Mouse (Mus musculus) cortical plate, adult 2 months (tissue): ENCODE data around the gene Jagn1. TPM values are rescaled to one million over a fixed set of nuclear protein-coding genes. Genes with fewer than 3 reads are reported as not detected.

Source experiments
- H3K27ac ChIP-seq: fragments of 200-500 bp; 2 replicates; pipeline ENCODE4 v1.5.1; 2012; ENCODE audit warnings: low read length, control low read depth, inconsistent platforms; ENCODE audit not compliant: insufficient read depth
- H3K4me1 ChIP-seq: fragments of 200-500 bp; 2 replicates; pipeline ENCODE4 v1.6.1; 2011; ENCODE audit warnings: low read length; ENCODE audit not compliant: control insufficient read depth, insufficient read depth
- H3K4me3 ChIP-seq: fragments of 200-500 bp; 2 replicates; pipeline ENCODE4 v1.5.1; 2011; ENCODE audit warnings: mild to moderate bottlenecking, low read length, control low read depth; ENCODE audit not compliant: insufficient read depth
- CTCF ChIP-seq: fragments of 200-500 bp; IDR thresholded peaks from 2 replicates; pipeline ENCODE4 v1.5.1; 2011; ENCODE audit warnings: mild to moderate bottlenecking, control low read depth, low read length; ENCODE audit not compliant: insufficient read depth; ENCODE audit errors: extremely low read depth
- POLR2A ChIP-seq: fragments of 200-500 bp; IDR thresholded peaks from 2 replicates; pipeline ENCODE4 v1.6.1; 2011; ENCODE audit warnings: mild to moderate bottlenecking, low read length, control low read depth; ENCODE audit not compliant: insufficient read depth; ENCODE audit errors: extremely low read depth
- polyA plus RNA-seq: library from polyadenylated mRNA; depleted of rRNA; stranded (reverse); fragments of >200 nt; gene quantifications from 2 replicates; pipeline ENCODE4 v1.2.3, GENCODE M21; 2012

Gene Jagn1
- polyA plus RNA-seq, 1 experiment, result 54.0 TPM

- Histone ChIP-seq H3K4me3 (peak overlapping the region; percentile 28), H3K27ac (no peak overlapping the region)
- TF ChIP-seq POLR2A, result no peak
- TF ChIP-seq CTCF, result peak; percentile 78
Observed at GRCm38 (mm10) chr6:113469021-113469420, 26.7 kb downstream of the Jagn1 start.

GRCm38 (mm10) chr6:113469432-113469831 is 27.1 kb downstream of the Jagn1 start:
- TF ChIP-seq CTCF (peak; percentile 68), POLR2A (peak; percentile 55; the same call in 1 of the 2 replicates)
- H3K27ac ChIP-seq, result no peak overlapping the region

More at GRCm38 (mm10) chr6:113469021-113469420, 26.7 kb downstream of the Jagn1 start:
- H3K4me1 ChIP-seq, result no peaks in the 10 kb centered on the region

GRCm38 (mm10) chr6:113471297-113471936 is 29.0 kb downstream of the Jagn1 start, which contains the start of gene Il17rc:
Gene Il17rc (plus strand): TSS chr6:113471427.
- Histone ChIP-seq H3K4me1 (no peaks in the 10 kb centered on the region), H3K27ac (no peak within 1 kb of the TSS), H3K4me3 (no peak within 1 kb of the TSS)
- TF ChIP-seq CTCF (no peak), POLR2A (no peak)

More at GRCm38 (mm10) chr6:113469432-113469831, 27.1 kb downstream of the Jagn1 start:
- H3K4me1 ChIP-seq, result no peaks in the 10 kb centered on the region
- H3K4me3 ChIP-seq, result peak overlapping the region; percentile 28

- no peaks in the 10 kb centered on the region for H3K4me1 ChIP-seq
- TF ChIP-seq CTCF, result no peak
- TF ChIP-seq POLR2A, result no peak
- no peak overlapping the region for H3K27ac ChIP-seq
- H3K4me3 ChIP-seq, result no peak overlapping the region
Observed at GRCm38 (mm10) chr6:113472061-113472460, 29.7 kb downstream of the Jagn1 start.

- H3K4me1 ChIP-seq, result no peaks in the 10 kb centered on the region
- H3K27ac ChIP-seq, result no peak overlapping the region
- no peak overlapping the region for H3K4me3 ChIP-seq
- TF ChIP-seq CTCF (no peak), POLR2A (no peak)
Observed at GRCm38 (mm10) chr6:113473246-113473645, 30.9 kb downstream of the Jagn1 start.

GRCm38 (mm10) chr6:113473715-113474114 is 31.3 kb downstream of the Jagn1 start:
- Histone ChIP-seq H3K4me1 (no peaks in the 10 kb centered on the region), H3K4me3 (no peak overlapping the region), H3K27ac (no peak overlapping the region)
- no peak for TF ChIP-seq POLR2A
- no peak for TF ChIP-seq CTCF

- Histone ChIP-seq H3K4me1 (no peaks in the 10 kb centered on the region), H3K4me3 (no peak overlapping the region), H3K27ac (no peak overlapping the region)
- TF ChIP-seq CTCF (no peak), POLR2A (no peak)
Observed at GRCm38 (mm10) chr6:113477353-113477752, 35.0 kb downstream of the Jagn1 start.

GRCm38 (mm10) chr6:113478906-113479305 is 36.5 kb downstream of the Jagn1 start:
- Histone ChIP-seq H3K4me1 (no peaks in the 10 kb centered on the region), H3K4me3 (no peak overlapping the region), H3K27ac (no peak overlapping the region)
- no peak for TF ChIP-seq CTCF
- no peak for TF ChIP-seq POLR2A

- Histone ChIP-seq H3K27ac (no peak overlapping the region), H3K4me3 (no peak overlapping the region)
- no peak for TF ChIP-seq POLR2A
- no peak for TF ChIP-seq CTCF
Observed at GRCm38 (mm10) chr6:113480555-113481373, 38.4 kb downstream of the Jagn1 start.

More at GRCm38 (mm10) chr6:113480555-113481373, 38.4 kb downstream of the Jagn1 start:
- H3K4me1 ChIP-seq, result no peaks in the 10 kb centered on the region; the same call in 1 of the 2 replicates
